Mouse (Mus musculus) midbrain, embryonic 10.5 days (tissue): ENCODE measurements around the gene Btbd35f18. TPM values are rescaled to one million over a fixed set of nuclear protein-coding genes. Genes with fewer than 3 reads are reported as not detected.
"Not testable (repeated sequence)": the region's sequence is repeated elsewhere in the genome, so short reads cannot be mapped to it uniquely, and the experiment has no call there.

Source experiments
- DNase-seq: peaks from one replicate; pipeline ENCODE4 v3.0.0-alpha.2; 2017; ENCODE audit warnings: low spot score
- H3K27ac ChIP-seq: fragments of 300-500 bp; sonication (generic); replicated peaks from 2 replicates; pipeline ENCODE4 v1.5.1; 2016; ENCODE audit warnings: mild to moderate bottlenecking
- H3K27me3 ChIP-seq: fragments of 300-500 bp; sonication (generic); 2 replicates; pipeline ENCODE4 v1.6.1; 2016; ENCODE audit warnings: low read depth, mild to moderate bottlenecking; ENCODE audit not compliant: poor library complexity, severe bottlenecking
- H3K36me3 ChIP-seq: fragments of 300-500 bp; sonication (generic); 2 replicates; pipeline ENCODE4 v1.6.1; 2016; ENCODE audit warnings: mild to moderate bottlenecking, moderate library complexity
- H3K4me1 ChIP-seq: fragments of 300-500 bp; sonication (generic); 2 replicates; pipeline ENCODE4 v1.6.1; 2016
- H3K4me3 ChIP-seq: fragments of 300-500 bp; sonication (generic); 2 replicates; pipeline ENCODE4 v1.5.1; 2016; ENCODE audit warnings: mild to moderate bottlenecking, moderate library complexity
- H3K9me3 ChIP-seq: fragments of 300-500 bp; sonication (generic); replicated peaks from 2 replicates; pipeline ENCODE4 v1.6.1; 2016; ENCODE audit warnings: mild to moderate bottlenecking
- WGBS: fragments of 180-500 bp; shearing (Covaris S2); methylation state at CpG from one replicate; pipeline ENCODE4 v1.1.7; 2016; 5-methylcytosine and 5-hydroxymethylcytosine counted together
- polyA plus RNA-seq: library from polyadenylated mRNA; unstranded; fragments of >200 nt; fragmentation: Nextera tagmentation; extraction: Ambion mirVana; gene quantifications from 2 replicates; pipeline ENCODE4 v1.2.1, GENCODE M21; 2016

The Btbd35f18 gene
- not detected in 2 replicates for polyA plus RNA-seq

GRCm38 (mm10) chrX:3699933-3700332 is at the start of gene Btbd35f18:
Gene Btbd35f18, plus strand, starts transcription at chrX:3700233.
- WGBS, result no CpG with 5 or more reads among the region's 3 CpGs
- H3K9me3 ChIP-seq, H3K27ac ChIP-seq, H3K27me3 ChIP-seq, H3K36me3 ChIP-seq, DNase-seq, H3K4me3 ChIP-seq, H3K4me1 ChIP-seq: not testable (repeated sequence)

Other genes with a start within 250 kb of the Btbd35f18 start
- gene Btbd35f10, start 52.7 kb downstream of the Btbd35f18 start, polyA plus RNA-seq, result not detected in 2 replicates